Mouse (Mus musculus) heart, embryonic 10.5 days (tissue): Measurements from ENCODE around the gene Slc2a1. TPM values are rescaled to one million over a fixed set of nuclear protein-coding genes. Genes with fewer than 3 reads are reported as not detected.

ENCODE experiments used
- DNase-seq: peaks from one replicate; pipeline ENCODE4 v3.0.0-alpha.2; 2017; ENCODE audit warnings: low spot score
- H3K27ac ChIP-seq: fragments of 300-500 bp; sonication (generic); 2 replicates; pipeline ENCODE4 v1.5.1; 2016; ENCODE audit warnings: mild to moderate bottlenecking
- H3K27me3 ChIP-seq: fragments of 300-500 bp; sonication (generic); 2 replicates; pipeline ENCODE4 v1.6.1; 2016; ENCODE audit warnings: mild to moderate bottlenecking; ENCODE audit not compliant: poor library complexity, insufficient read depth, severe bottlenecking
- H3K36me3 ChIP-seq: fragments of 300-500 bp; sonication (generic); 2 replicates; pipeline ENCODE4 v1.6.1; 2016; ENCODE audit warnings: mild to moderate bottlenecking, moderate library complexity
- H3K4me1 ChIP-seq: fragments of 300-500 bp; sonication (generic); 2 replicates; pipeline ENCODE4 v1.6.1; 2016; ENCODE audit warnings: mild to moderate bottlenecking
- H3K4me3 ChIP-seq: fragments of 300-500 bp; sonication (generic); 2 replicates; pipeline ENCODE4 v1.5.1; 2016; ENCODE audit warnings: mild to moderate bottlenecking, moderate library complexity
- H3K9me3 ChIP-seq: fragments of 300-500 bp; sonication (generic); 2 replicates; pipeline ENCODE4 v1.6.1; 2016; ENCODE audit warnings: mild to moderate bottlenecking, moderate library complexity
- WGBS: fragments of 180-500 bp; shearing (Covaris S2); methylation state at CpG from one replicate; pipeline ENCODE4 v1.1.7; 2016; 5-methylcytosine and 5-hydroxymethylcytosine counted together
- polyA plus RNA-seq: library from polyadenylated mRNA; unstranded; fragments of >200 nt; fragmentation: Nextera tagmentation; extraction: Ambion mirVana; gene quantifications from 2 replicates; pipeline ENCODE4 v1.2.1, GENCODE M21; 2016

Slc2a1 gene
- polyA plus RNA-seq, 1 experiment from 2014 or later = 549 TPM

DNA sequence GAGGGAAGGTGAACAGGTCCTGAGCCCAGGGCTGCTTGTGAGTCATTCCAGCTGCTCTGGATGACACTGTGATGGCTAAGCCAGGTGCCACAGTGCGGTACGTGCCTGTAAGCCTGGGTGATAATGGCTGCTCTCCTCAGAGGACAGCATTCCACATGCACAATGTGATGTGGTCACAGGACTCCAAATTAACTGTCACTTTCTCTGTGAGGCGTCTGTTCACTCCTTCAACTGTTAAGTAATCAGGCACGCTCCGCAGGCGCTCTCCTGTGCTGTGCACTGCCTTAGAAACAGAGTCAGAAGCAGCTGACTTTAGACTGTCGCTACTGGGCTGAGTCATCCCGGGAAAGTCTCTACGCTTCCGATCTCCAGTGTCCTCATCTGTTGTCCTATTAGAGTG lies 32.7 kb downstream of the Slc2a1 start:
- 38% methylated on average over 10 of the region's 10 CpGs for WGBS
- DNase-seq = no peak
- peak overlapping the region; percentile 53 for H3K27ac ChIP-seq

DNA sequence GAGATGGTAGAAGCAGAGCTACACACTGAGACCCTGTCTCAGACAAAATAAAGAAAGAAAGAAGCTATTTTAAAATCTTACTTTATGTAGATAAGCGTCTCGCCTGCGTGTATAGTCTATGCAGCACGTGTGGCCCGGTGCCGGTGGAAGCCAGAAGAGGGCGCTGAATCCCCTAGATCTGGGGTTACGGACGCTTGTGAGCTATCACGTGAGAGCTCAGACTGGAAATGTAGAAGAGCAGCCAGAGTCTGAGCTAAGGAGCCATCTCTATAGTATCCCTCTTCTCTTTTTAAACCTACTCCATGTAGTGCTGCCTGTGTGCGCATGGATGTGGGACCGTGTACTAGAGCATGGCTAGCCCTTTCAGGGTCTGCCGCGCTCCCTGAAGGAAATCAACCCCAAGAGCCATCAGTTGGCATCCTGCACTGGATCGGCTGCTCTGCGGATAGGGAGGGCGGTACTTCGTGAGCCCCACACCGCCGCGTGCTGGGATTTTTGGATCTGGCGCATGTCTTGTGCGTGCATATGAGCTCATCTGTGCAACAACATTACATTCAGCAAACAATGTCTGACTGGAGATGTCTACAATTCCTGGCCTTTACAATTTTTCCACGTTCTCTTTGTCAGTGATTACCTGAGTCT lies 33.8 kb downstream of the Slc2a1 start:
- peak; percentile 90 for DNase-seq
- 22% methylated on average over 24 of the region's 24 CpGs for WGBS
- Histone ChIP-seq H3K27ac (peak overlapping the region; percentile 17; the same call in 1 of the 2 replicates), H3K27me3 (peaks cover 37% of the 10 kb centered on the region), H3K4me3 (peak overlapping the region; percentile 41), H3K4me1 (peaks cover 26% of the 10 kb centered on the region), H3K36me3 (peaks cover 10% of the 10 kb centered on the region), H3K9me3 (no peaks in the 10 kb centered on the region)

More for the DNA sequence above, 32.7 kb downstream of the Slc2a1 start:
- Histone ChIP-seq H3K27me3 (peaks cover 29% of the 10 kb centered on the region), H3K4me1 (peaks cover 29% of the 10 kb centered on the region), H3K36me3 (peaks cover 21% of the 10 kb centered on the region), H3K9me3 (no peaks in the 10 kb centered on the region), H3K4me3 (no peak overlapping the region; the same call in 1 of the 2 replicates)

- Histone ChIP-seq H3K9me3 (no peaks in the 10 kb centered on the region), H3K27me3 (peaks cover 64% of the 10 kb centered on the region), H3K4me3 (no peak overlapping the region), H3K27ac (no peak overlapping the region), H3K4me1 (peaks cover 16% of the 10 kb centered on the region), H3K36me3 (no peaks in the 10 kb centered on the region)
- DNase-seq = no peak
- WGBS = 88% methylated on average over 7 of the region's 7 CpGs
These were observed 38.3 kb downstream of the Slc2a1 start for GRCm38 (mm10) chr4:119146816-119147215.

- 87% methylated on average over 5 of the region's 5 CpGs for WGBS
- H3K27me3 ChIP-seq = peaks cover 65% of the 10 kb centered on the region
These were observed 38.8 kb downstream of the Slc2a1 start for GRCm38 (mm10) chr4:119147347-119147746.

DNA sequence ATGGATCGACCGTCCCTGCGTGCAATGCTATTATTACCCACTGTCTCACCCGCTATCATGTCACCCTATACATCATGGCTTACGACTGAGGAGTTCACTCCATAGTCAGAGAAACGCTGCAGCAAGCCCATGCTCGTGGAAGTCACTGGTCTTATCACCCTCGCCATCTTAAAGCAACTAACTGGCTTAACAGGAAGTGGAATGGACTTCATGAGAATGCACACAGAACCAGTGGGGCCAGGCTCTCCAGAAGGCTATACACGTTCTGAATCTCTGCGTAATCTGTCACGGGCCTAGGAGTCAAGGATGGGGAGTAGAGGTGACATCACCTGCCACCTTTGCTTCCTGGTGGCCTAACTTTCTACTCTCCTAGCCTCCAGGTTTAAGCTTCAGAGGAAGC lies 40.2 kb downstream of the Slc2a1 start:
- no peak for DNase-seq
- Histone ChIP-seq H3K36me3 (no peaks in the 10 kb centered on the region), H3K27me3 (peaks cover 59% of the 10 kb centered on the region), H3K27ac (no peak overlapping the region), H3K4me1 (peaks cover 11% of the 10 kb centered on the region), H3K4me3 (no peak overlapping the region), H3K9me3 (no peaks in the 10 kb centered on the region)
- 73% methylated on average over 11 of the region's 11 CpGs for WGBS

More at GRCm38 (mm10) chr4:119147347-119147746, 38.8 kb downstream of the Slc2a1 start:
- Histone ChIP-seq H3K36me3 (no peaks in the 10 kb centered on the region), H3K27ac (no peak overlapping the region), H3K4me3 (no peak overlapping the region), H3K9me3 (no peaks in the 10 kb centered on the region), H3K4me1 (peaks cover 14% of the 10 kb centered on the region)
- no peak for DNase-seq

GRCm38 (mm10) chr4:119157186-119157585 lies 48.7 kb downstream of the Slc2a1 start:
- H3K27ac ChIP-seq = no peak overlapping the region
- DNase-seq = no peak
- no peaks in the 10 kb centered on the region for H3K4me1 ChIP-seq
- no peaks in the 10 kb centered on the region for H3K9me3 ChIP-seq
- H3K36me3 ChIP-seq = no peaks in the 10 kb centered on the region
- WGBS = 28% methylated on average over 2 of the region's 2 CpGs
- H3K27me3 ChIP-seq = no peaks in the 10 kb centered on the region
- H3K4me3 ChIP-seq = no peak overlapping the region

GRCm38 (mm10) chr4:119157891-119158290 lies 49.4 kb downstream of the Slc2a1 start:
- 64% methylated on average over 5 of the region's 5 CpGs for WGBS
- DNase-seq = no peak
- Histone ChIP-seq H3K4me3 (no peak overlapping the region), H3K27ac (no peak overlapping the region), H3K36me3 (no peaks in the 10 kb centered on the region), H3K9me3 (no peaks in the 10 kb centered on the region), H3K27me3 (no peaks in the 10 kb centered on the region), H3K4me1 (no peaks in the 10 kb centered on the region)

DNA sequence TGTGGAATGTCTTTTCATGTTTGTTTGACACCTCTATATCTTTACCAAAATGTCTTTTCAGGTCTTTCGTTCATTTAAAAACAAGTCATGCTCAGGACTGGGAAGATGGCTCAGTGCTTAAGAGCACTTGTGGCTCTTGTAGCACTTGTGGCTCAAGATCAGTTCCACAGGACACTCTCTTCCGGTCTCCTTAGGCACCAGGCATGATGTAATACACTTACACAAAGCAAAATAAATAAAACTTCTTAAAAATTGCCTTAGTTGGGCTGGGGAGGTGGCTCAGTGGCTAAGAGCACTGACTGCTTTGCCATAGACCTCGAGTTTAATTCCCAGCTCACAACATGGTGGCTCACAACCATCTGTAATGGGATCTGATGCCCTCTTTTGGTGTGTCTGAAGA lies 52.8 kb downstream of the Slc2a1 start:
- Histone ChIP-seq H3K36me3 (no peaks in the 10 kb centered on the region), H3K4me3 (no peak overlapping the region), H3K4me1 (no peaks in the 10 kb centered on the region), H3K27ac (no peak overlapping the region), H3K9me3 (no peaks in the 10 kb centered on the region), H3K27me3 (no peaks in the 10 kb centered on the region)
- WGBS = 73% methylated on average over 3 of the region's 3 CpGs
- no peak for DNase-seq

- WGBS = 61% methylated on average over 4 of the region's 4 CpGs
- H3K9me3 ChIP-seq = no peaks in the 10 kb centered on the region
- H3K27ac ChIP-seq = no peak overlapping the region
- DNase-seq = no peak
- H3K4me3 ChIP-seq = no peak overlapping the region
- H3K27me3 ChIP-seq = no peaks in the 10 kb centered on the region
- no peaks in the 10 kb centered on the region for H3K4me1 ChIP-seq
- no peaks in the 10 kb centered on the region for H3K36me3 ChIP-seq
These were observed 54.5 kb downstream of the Slc2a1 start for GRCm38 (mm10) chr4:119162990-119163389.

GRCm38 (mm10) chr4:119165916-119166315 lies 57.4 kb downstream of the Slc2a1 start:
- H3K27ac ChIP-seq = no peak overlapping the region
- 61% methylated on average over 7 of the region's 7 CpGs for WGBS
- peaks cover 6% of the 10 kb centered on the region; the same call in 1 of the 2 replicates for H3K4me1 ChIP-seq
- no peak for DNase-seq
- no peaks in the 10 kb centered on the region for H3K27me3 ChIP-seq
- H3K4me3 ChIP-seq = no peak overlapping the region
- no peaks in the 10 kb centered on the region for H3K9me3 ChIP-seq
- H3K36me3 ChIP-seq = peaks cover 28% of the 10 kb centered on the region

DNA sequence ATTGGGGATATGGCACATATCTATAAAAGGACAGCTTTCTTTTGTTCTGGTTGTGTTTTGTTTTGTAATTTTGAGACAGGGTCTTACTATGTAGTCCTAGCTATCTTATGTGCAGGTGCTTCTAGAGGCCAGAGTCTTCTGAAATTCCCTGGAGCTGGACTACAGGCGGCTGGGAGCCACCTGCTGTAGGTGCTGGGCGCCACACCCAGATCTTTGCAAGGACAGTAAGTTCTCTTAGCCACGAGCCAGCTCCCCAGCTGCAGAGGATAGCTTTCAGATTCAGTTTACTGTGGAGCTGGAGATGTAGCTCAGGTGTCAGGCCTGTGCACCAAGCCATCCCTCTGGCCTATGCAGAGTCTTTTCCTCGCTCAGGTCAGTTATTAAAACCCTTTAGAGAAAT lies 58.6 kb downstream of the Slc2a1 start:
- Histone ChIP-seq H3K9me3 (no peaks in the 10 kb centered on the region), H3K27ac (no peak overlapping the region), H3K4me3 (no peak overlapping the region), H3K4me1 (peaks cover 11% of the 10 kb centered on the region), H3K36me3 (peaks cover 31% of the 10 kb centered on the region), H3K27me3 (no peaks in the 10 kb centered on the region)
- 77% methylated on average over 4 of the region's 4 CpGs for WGBS
- no peak for DNase-seq

DNA sequence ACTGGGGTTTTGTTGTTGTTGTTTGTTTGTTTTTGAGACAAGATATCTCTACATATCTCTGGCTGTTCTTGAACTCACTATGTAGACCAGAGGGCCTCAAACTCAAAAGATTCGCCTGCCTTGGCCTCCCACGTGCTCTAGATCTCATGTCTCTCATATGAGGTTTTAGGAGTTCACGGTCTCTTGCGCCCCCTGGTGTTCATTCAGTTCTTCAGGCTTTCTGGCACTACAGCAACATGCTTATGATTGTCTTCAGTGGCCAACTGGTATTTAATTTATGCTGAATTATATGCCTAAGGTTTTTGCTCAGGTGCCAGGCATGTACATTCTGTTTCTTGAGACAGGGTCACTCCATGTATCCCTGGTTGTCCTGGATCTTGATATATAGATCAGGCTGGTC lies 59.2 kb downstream of the Slc2a1 start:
- H3K27me3 ChIP-seq = no peaks in the 10 kb centered on the region
- peaks cover 16% of the 10 kb centered on the region for H3K4me1 ChIP-seq
- peaks cover 32% of the 10 kb centered on the region for H3K36me3 ChIP-seq
- H3K27ac ChIP-seq = no peak overlapping the region
- 8% methylated on average over 4 of the region's 4 CpGs for WGBS
- H3K4me3 ChIP-seq = no peak overlapping the region
- no peaks in the 10 kb centered on the region for H3K9me3 ChIP-seq
- peak; percentile 89 for DNase-seq

DNA sequence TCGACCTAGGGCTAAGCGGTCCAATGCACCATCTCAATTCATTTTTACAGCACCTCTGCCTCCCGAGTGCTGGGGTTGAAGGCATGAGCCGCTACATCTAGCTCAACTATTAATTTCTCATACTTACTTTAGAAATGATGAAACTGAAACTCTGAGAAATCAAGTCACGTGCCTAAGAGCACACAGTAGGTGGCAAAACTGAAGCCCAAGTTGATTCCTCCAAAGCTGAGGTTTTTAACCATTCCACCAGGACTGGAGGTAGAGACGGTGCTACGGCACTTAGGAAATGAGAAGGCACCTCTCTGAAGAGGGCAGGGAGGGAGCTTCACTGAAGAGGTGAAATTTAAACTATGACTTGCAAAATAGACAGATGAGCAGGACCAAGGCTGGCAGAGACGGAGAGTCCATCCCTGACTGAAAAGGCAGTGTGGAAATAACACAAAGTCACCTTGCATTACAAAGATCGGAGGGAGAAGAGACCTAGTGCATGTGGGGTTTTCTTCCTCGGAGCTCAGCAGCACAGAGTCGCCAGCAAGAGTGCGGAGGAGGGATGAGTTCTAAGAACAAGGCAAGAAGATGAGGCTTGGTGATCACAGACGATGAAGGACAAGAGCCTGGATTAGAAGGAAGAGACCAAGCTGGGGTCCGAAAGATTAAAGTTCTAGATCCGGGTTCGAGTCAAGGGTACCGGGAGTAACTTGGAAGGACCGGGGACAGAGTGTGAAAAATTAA lies 64.6 kb downstream of the Slc2a1 start:
- peak overlapping the region; percentile 70 for H3K4me3 ChIP-seq
- WGBS = 38% methylated on average over 18 of the region's 18 CpGs
- no peak for DNase-seq
- H3K27me3 ChIP-seq = no peaks in the 10 kb centered on the region
- H3K4me1 ChIP-seq = peaks cover 28% of the 10 kb centered on the region
- peaks cover 31% of the 10 kb centered on the region for H3K36me3 ChIP-seq
- H3K27ac ChIP-seq = peak overlapping the region; percentile 91
- no peaks in the 10 kb centered on the region for H3K9me3 ChIP-seq
